Mouse (Mus musculus): ENCODE data around the gene Hist1h2bh. TPM values are rescaled to one million over a fixed set of nuclear protein-coding genes. Genes with fewer than 3 reads are reported as not detected.

The Hist1h2bh gene
- polyA plus RNA-seq, 1 experiment from 2014 or later, result 0.44 TPM

- peak within 1 kb of the TSS; percentile 75 for H3K9ac ChIP-seq
- no peaks in the 10 kb centered on the region for H3K27me3 ChIP-seq (replicated peaks)
- no peaks in the 10 kb centered on the region for H3K36me3 ChIP-seq (replicated peaks)
- WGBS, result under 1% methylated on average over 67 of the region's 70 CpGs
- ATAC-seq (replicated peaks), result peak; percentile 92
- no peaks in the 10 kb centered on the region for H3K9me3 ChIP-seq
- peaks cover 45% of the 10 kb centered on the region for H3K4me1 ChIP-seq
- peak within 1 kb of the TSS; percentile 54 for H3K4me3 ChIP-seq
- H3K27ac ChIP-seq, result peak within 1 kb of the TSS; percentile 96
- H3K4me2 ChIP-seq, result peak within 1 kb of the TSS; percentile 85
Observed at GRCm38 (mm10) chr13:23530901-23531875, 12.0 kb downstream of the Hist1h2bh start, which contains the start of gene Hist1h4h. Gene Hist1h4h (plus strand): TSS chr13:23531050.

GRCm38 (mm10) chr13:23530181-23530900 is 12.9 kb downstream of the Hist1h2bh start:
- under 1% methylated on average over 20 of the region's 20 CpGs for WGBS
- ATAC-seq (replicated peaks), result peak; percentile 13; the same call in 1 of the 2 replicates

GRCm38 (mm10) chr13:23529480-23530165 is 13.6 kb downstream of the Hist1h2bh start:
- Histone ChIP-seq H3K4me3 (peak overlapping the region; percentile 54), H3K36me3 (replicated peaks) (no peaks in the 10 kb centered on the region), H3K9ac (peak overlapping the region; percentile 75; the same call in 1 of the 2 replicates), H3K9me3 (no peaks in the 10 kb centered on the region), H3K4me1 (peaks cover 41% of the 10 kb centered on the region), H3K27ac (peak overlapping the region; percentile 96), H3K27me3 (replicated peaks) (no peaks in the 10 kb centered on the region), H3K4me2 (peak overlapping the region; percentile 85)
- WGBS, result 32% methylated on average over 2 of the region's 2 CpGs
- ATAC-seq (replicated peaks), result no peak

More at GRCm38 (mm10) chr13:23530181-23530900, 12.9 kb downstream of the Hist1h2bh start:
- H3K9ac ChIP-seq, result peak overlapping the region; percentile 75
- no peaks in the 10 kb centered on the region for H3K36me3 ChIP-seq (replicated peaks)
- H3K4me3 ChIP-seq, result peak overlapping the region; percentile 54
- no peaks in the 10 kb centered on the region for H3K27me3 ChIP-seq (replicated peaks)
- H3K9me3 ChIP-seq, result no peaks in the 10 kb centered on the region
- peaks cover 41% of the 10 kb centered on the region for H3K4me1 ChIP-seq
- H3K27ac ChIP-seq, result peak overlapping the region; percentile 96
- H3K4me2 ChIP-seq, result peak overlapping the region; percentile 85

- Histone ChIP-seq H3K9me3 (no peaks in the 10 kb centered on the region), H3K27ac (no peak overlapping the region), H3K36me3 (replicated peaks) (no peaks in the 10 kb centered on the region), H3K4me1 (peaks cover 35% of the 10 kb centered on the region), H3K9ac (no peak overlapping the region), H3K27me3 (replicated peaks) (no peaks in the 10 kb centered on the region), H3K4me2 (no peak overlapping the region), H3K4me3 (no peak overlapping the region)
- ATAC-seq (replicated peaks), result no peak
- 82% methylated on average over 5 of the region's 5 CpGs for WGBS
Observed at GRCm38 (mm10) chr13:23529005-23529404, 14.2 kb downstream of the Hist1h2bh start.

GRCm38 (mm10) chr13:23526312-23526711 is 16.9 kb downstream of the Hist1h2bh start:
- peak; percentile 34; the same call in 1 of the 2 replicates for ATAC-seq (replicated peaks)
- peak overlapping the region; percentile 50 for H3K4me3 ChIP-seq
- WGBS, result under 1% methylated on average over 17 of the region's 17 CpGs
- peak overlapping the region; percentile 52 for H3K4me2 ChIP-seq
- H3K27ac ChIP-seq, result peak overlapping the region; percentile 74
- H3K4me1 ChIP-seq, result peaks cover 17% of the 10 kb centered on the region
- H3K27me3 ChIP-seq (replicated peaks), result no peaks in the 10 kb centered on the region
- H3K9ac ChIP-seq, result peak overlapping the region; percentile 38
- no peaks in the 10 kb centered on the region for H3K9me3 ChIP-seq
- no peaks in the 10 kb centered on the region for H3K36me3 ChIP-seq (replicated peaks)

- no peak overlapping the region for H3K27ac ChIP-seq
- H3K9ac ChIP-seq, result no peak overlapping the region
- no peak for ATAC-seq (replicated peaks)
- WGBS, result 2% methylated on average over 10 of the region's 10 CpGs
- H3K4me3 ChIP-seq, result peak overlapping the region; percentile 50
- no peaks in the 10 kb centered on the region for H3K9me3 ChIP-seq
- H3K4me1 ChIP-seq, result peaks cover 17% of the 10 kb centered on the region
- H3K36me3 ChIP-seq (replicated peaks), result no peaks in the 10 kb centered on the region
- no peaks in the 10 kb centered on the region for H3K27me3 ChIP-seq (replicated peaks)
- H3K4me2 ChIP-seq, result peak overlapping the region; percentile 52
Observed at GRCm38 (mm10) chr13:23525901-23526300, 17.3 kb downstream of the Hist1h2bh start.

- peak; percentile 43 for ATAC-seq (replicated peaks)
- Histone ChIP-seq H3K4me1 (peaks cover 11% of the 10 kb centered on the region), H3K36me3 (replicated peaks) (no peaks in the 10 kb centered on the region), H3K4me3 (no peak overlapping the region), H3K27ac (no peak overlapping the region), H3K9me3 (no peaks in the 10 kb centered on the region), H3K9ac (no peak overlapping the region), H3K27me3 (replicated peaks) (no peaks in the 10 kb centered on the region), H3K4me2 (0 out of 2 replicates have a peak overlapping the region, but pooled peaks have one; percentile 13)
- 7% methylated on average over 5 of the region's 5 CpGs for WGBS
Observed at GRCm38 (mm10) chr13:23524654-23525053, 18.5 kb downstream of the Hist1h2bh start.

GRCm38 (mm10) chr13:23523976-23524375 is 19.2 kb downstream of the Hist1h2bh start:
- Histone ChIP-seq H3K9me3 (no peaks in the 10 kb centered on the region), H3K4me2 (no peak overlapping the region), H3K27me3 (replicated peaks) (no peaks in the 10 kb centered on the region), H3K4me1 (peaks cover 12% of the 10 kb centered on the region), H3K27ac (no peak overlapping the region), H3K36me3 (replicated peaks) (no peaks in the 10 kb centered on the region), H3K4me3 (no peak overlapping the region), H3K9ac (no peak overlapping the region)
- WGBS, result 49% methylated on average over 5 of the region's 5 CpGs
- no peak for ATAC-seq (replicated peaks)

- ATAC-seq (replicated peaks), result no peak
- WGBS, result 1% methylated on average over 14 of the region's 14 CpGs
- 0 out of 2 replicates have a peak overlapping the region, but pooled peaks have one; percentile 0 for H3K4me3 ChIP-seq
Observed at GRCm38 (mm10) chr13:23521703-23522102, 21.5 kb downstream of the Hist1h2bh start.

GRCm38 (mm10) chr13:23519416-23519815 is 23.8 kb downstream of the Hist1h2bh start:
- Histone ChIP-seq H3K4me2 (peak overlapping the region; percentile 67), H3K4me3 (peak overlapping the region; percentile 42), H3K4me1 (peaks cover 11% of the 10 kb centered on the region; the same call in 1 of the 2 replicates), H3K9ac (no peak overlapping the region), H3K27ac (peak overlapping the region; percentile 60; the same call in 1 of the 2 replicates), H3K9me3 (no peaks in the 10 kb centered on the region), H3K27me3 (replicated peaks) (no peaks in the 10 kb centered on the region), H3K36me3 (replicated peaks) (no peaks in the 10 kb centered on the region)
- WGBS, result under 1% methylated on average over 10 of the region's 10 CpGs
- ATAC-seq (replicated peaks), result peak; percentile 47; the same call in 1 of the 2 replicates

More at GRCm38 (mm10) chr13:23521703-23522102, 21.5 kb downstream of the Hist1h2bh start:
- Histone ChIP-seq H3K4me1 (peaks cover 7% of the 10 kb centered on the region), H3K9me3 (no peaks in the 10 kb centered on the region), H3K27me3 (replicated peaks) (no peaks in the 10 kb centered on the region), H3K36me3 (replicated peaks) (no peaks in the 10 kb centered on the region), H3K4me2 (peak overlapping the region; percentile 28; the same call in 1 of the 2 replicates), H3K27ac (no peak overlapping the region), H3K9ac (no peak overlapping the region)

GRCm38 (mm10) chr13:23518885-23519284 is 24.3 kb downstream of the Hist1h2bh start:
- no peaks in the 10 kb centered on the region for H3K27me3 ChIP-seq (replicated peaks)
- peak overlapping the region; percentile 67 for H3K4me2 ChIP-seq
- no peaks in the 10 kb centered on the region for H3K36me3 ChIP-seq (replicated peaks)
- WGBS, result 0% methylated on average over 6 of the region's 6 CpGs
- peak overlapping the region; percentile 42 for H3K4me3 ChIP-seq
- no peaks in the 10 kb centered on the region for H3K9me3 ChIP-seq
- H3K27ac ChIP-seq, result peak overlapping the region; percentile 60
- peaks cover 11% of the 10 kb centered on the region; the same call in 1 of the 2 replicates for H3K4me1 ChIP-seq
- H3K9ac ChIP-seq, result no peak overlapping the region
- ATAC-seq (replicated peaks), result 0 out of 2 replicates have a peak, but pooled peaks have one; percentile 31

Measured in midbrain, embryonic 15.5 days (tissue).